Mouse (Mus musculus): ENCODE data around the gene Cd209e. TPM values are rescaled to one million over a fixed set of nuclear protein-coding genes. Genes with fewer than 3 reads are reported as not detected.
"Not testable (repeated sequence)": the region's sequence is repeated elsewhere in the genome, so short reads cannot be mapped to it uniquely, and the experiment has no call there.

The Cd209e gene
- total RNA-seq (2014; fragmentation: Nextera tagmentation) (not detected in 2 replicates), total RNA-seq (2017) (not detected in 2 replicates)

DNA sequence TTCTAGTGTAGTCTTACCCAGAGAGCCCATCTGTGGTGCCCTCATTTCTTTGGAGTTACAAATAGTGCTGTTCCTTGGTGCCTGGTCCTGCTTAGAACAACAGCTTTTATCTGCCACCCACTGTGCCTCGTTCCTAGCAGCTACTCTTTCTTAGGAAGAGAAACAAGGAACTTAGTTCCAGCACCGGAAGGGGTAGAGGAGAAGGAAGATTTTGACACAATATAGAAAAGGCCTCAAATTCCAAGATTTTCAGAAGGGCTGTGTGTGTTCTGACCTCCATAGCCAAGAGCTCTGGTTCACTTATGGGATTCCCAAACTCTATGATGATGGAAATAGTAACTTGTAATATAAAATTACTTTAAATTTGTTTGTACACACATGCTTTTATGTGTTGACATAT is at the start of gene Cd209e:
TSS of gene Cd209e (minus strand) at position 101 of the 400 bp plus-strand sequence.
- ATAC-seq (replicated peaks; ENCODE audit: low FRiP score, low TSS enrichment, poor library complexity, severe bottlenecking) = no peak

DNA sequence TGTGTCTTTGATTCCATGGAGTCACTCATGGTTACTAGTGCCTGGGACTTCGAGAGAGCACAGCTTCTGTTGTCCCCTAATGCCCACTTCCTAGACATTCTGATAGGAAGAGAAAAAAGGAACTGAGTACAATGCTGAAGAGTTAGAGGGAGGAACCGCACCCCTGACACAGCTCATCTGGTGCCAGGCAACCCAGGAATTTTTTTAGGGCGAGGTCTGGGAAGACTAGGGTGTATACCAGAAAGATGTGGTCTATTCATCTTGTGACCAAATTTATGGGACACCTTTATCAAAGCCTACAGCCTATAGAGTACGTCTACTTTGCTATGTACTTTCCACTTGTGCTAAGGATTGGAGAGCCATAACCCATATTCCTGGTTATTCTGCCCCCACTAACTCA is 24.3 kb upstream of the Cd209e start, which contains the start of gene Cd209d:
TSS of gene Cd209d (minus strand) at position 101 of the 400 bp plus-strand sequence.
- no peak for ATAC-seq (replicated peaks; ENCODE audit: low FRiP score, low TSS enrichment, poor library complexity, severe bottlenecking)

DNA sequence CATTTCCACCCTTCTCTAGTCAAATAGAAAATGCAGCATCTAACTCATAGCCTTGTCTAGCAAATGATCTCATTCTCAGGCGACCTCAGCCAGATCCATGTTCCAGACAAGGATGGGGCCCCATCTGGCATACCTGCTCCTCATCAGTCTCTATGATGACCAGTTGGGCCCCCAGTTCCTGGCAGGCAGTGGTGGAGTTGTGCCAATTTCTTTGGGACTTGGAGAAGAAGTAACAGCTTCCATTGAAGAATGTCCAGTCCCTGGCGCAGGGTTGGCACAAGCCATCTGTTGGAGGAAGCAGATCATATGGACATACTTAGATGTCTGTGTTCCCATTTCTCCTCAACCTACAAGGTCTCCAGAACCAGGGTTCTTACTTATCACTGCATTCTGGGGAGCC is 22.0 kb upstream of the Cd209e start:
- ATAC-seq (replicated peaks; ENCODE audit: low FRiP score, low TSS enrichment, poor library complexity, severe bottlenecking) = no peak

DNA sequence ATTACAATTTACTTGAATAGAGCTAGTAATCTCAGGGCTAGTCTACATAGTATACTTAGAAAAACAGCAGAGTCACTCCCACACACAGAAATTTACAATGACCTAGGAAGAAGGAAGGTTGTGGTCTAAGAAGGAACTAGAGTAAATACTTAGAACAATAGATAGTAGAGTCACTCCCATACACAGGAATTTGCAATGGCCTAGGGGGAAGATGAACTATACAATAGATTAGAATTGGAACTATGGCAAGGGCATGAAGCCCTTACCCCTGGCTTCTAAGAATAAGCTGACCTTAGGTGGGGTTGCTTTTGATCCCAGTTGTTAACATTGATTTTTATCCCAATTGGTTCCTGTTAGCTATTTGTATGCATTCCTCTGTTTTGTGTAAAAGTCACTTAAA is 8.6 kb upstream of the Cd209e start:
- ATAC-seq (replicated peaks; ENCODE audit: low FRiP score, low TSS enrichment, poor library complexity, severe bottlenecking) = not testable (repeated sequence)

DNA sequence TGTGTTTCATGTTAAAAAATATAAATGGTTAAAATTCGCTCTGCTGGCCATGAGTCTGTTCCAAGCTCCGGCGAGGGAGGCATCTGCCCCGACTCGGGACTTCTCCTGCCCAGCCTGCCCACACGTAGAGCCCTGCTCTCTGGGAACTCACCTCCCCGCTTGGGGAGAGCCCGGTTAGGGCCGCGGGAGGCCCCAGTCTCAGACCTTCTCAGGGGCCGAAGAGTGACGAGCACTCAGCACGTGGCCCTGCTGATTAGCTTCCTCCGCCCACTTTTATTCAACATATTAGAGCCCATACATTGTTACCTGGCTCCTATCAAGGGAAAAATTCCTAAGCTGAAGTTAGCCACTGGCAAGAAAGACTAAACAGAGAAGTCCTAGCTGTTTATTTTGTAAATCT is 51.0 kb downstream of the Cd209e start:
- ATAC-seq (replicated peaks; ENCODE audit: low FRiP score, low TSS enrichment, poor library complexity, severe bottlenecking) = no peak

Other genes with a start within 250 kb of the Cd209e start
- 45.6 and 55.5 TPM in 2 replicates for gene Xab2, start 233.0 kb downstream of the Cd209e start, total RNA-seq (2014; fragmentation: Nextera tagmentation)
- gene Xab2, start 233.0 kb downstream of the Cd209e start, total RNA-seq (2017) = 44.9 and 53.9 TPM in 2 replicates
- gene Pet100, start 232.8 kb downstream of the Cd209e start, total RNA-seq (2014; fragmentation: Nextera tagmentation) = 59.9 and 94.7 TPM in 2 replicates
- gene Pet100, start 232.8 kb downstream of the Cd209e start, total RNA-seq (2017) = 152 and 217 TPM in 2 replicates
- not detected in 2 replicates for gene Pcp2, start 228.8 kb downstream of the Cd209e start, total RNA-seq (2014; fragmentation: Nextera tagmentation)
- not detected in 2 replicates for gene Pcp2, start 228.8 kb downstream of the Cd209e start, total RNA-seq (2017)
- gene Stxbp2, start 223.4 kb downstream of the Cd209e start, total RNA-seq (2014; fragmentation: Nextera tagmentation) = 141 and 196 TPM in 2 replicates
- 49.2 and 49.8 TPM in 2 replicates for gene Stxbp2, start 223.4 kb downstream of the Cd209e start, total RNA-seq (2017)
- not detected in 2 replicates for gene Retn, start 198.5 kb downstream of the Cd209e start, total RNA-seq (2014; fragmentation: Nextera tagmentation)
- not detected in 2 replicates for gene Retn, start 198.5 kb downstream of the Cd209e start, total RNA-seq (2017)
- 2.7 TPM in 1 of 2 replicates, not detected in the other for gene Mcemp1, start 188.6 kb downstream of the Cd209e start, total RNA-seq (2014; fragmentation: Nextera tagmentation)
- not detected in 2 replicates for gene Mcemp1, start 188.6 kb downstream of the Cd209e start, total RNA-seq (2017)
- 4.7 TPM in 1 of 2 replicates, not detected in the other for gene Fcor, start 181.9 kb downstream of the Cd209e start, total RNA-seq (2014; fragmentation: Nextera tagmentation)
- 19.2 TPM in 1 of 2 replicates, not detected in the other for gene Fcor, start 181.9 kb downstream of the Cd209e start, total RNA-seq (2017)
- 14.3 and 16.1 TPM in 2 replicates for gene Trappc5, start 178.0 kb downstream of the Cd209e start, total RNA-seq (2014; fragmentation: Nextera tagmentation)
- 22.2 and 31.3 TPM in 2 replicates for gene Trappc5, start 178.0 kb downstream of the Cd209e start, total RNA-seq (2017)
- gene Fcer2a, start 160.1 kb downstream of the Cd209e start, total RNA-seq (2014; fragmentation: Nextera tagmentation) = not detected in 2 replicates
- 0.38 TPM in 1 of 2 replicates, not detected in the other for gene Fcer2a, start 160.1 kb downstream of the Cd209e start, total RNA-seq (2017)
- gene Clec4g, start 133.7 kb downstream of the Cd209e start, total RNA-seq (2014; fragmentation: Nextera tagmentation) = not detected in 2 replicates
- gene Clec4g, start 133.7 kb downstream of the Cd209e start, total RNA-seq (2017) = not detected in 2 replicates
- not detected in 2 replicates for gene Cd209a, start 105.3 kb downstream of the Cd209e start, total RNA-seq (2014; fragmentation: Nextera tagmentation)
- 0.19 TPM in 1 of 2 replicates, not detected in the other for gene Cd209a, start 105.3 kb downstream of the Cd209e start, total RNA-seq (2017)
- gene Cd209d, start 24.2 kb upstream of the Cd209e start, total RNA-seq (2014; fragmentation: Nextera tagmentation) = not detected in 2 replicates
- not detected in 2 replicates for gene Cd209d, start 24.2 kb upstream of the Cd209e start, total RNA-seq (2017)
- not detected in 2 replicates for gene Cd209b, start 72.5 kb upstream of the Cd209e start, total RNA-seq (2014; fragmentation: Nextera tagmentation)
- not detected in 2 replicates for gene Cd209b, start 72.5 kb upstream of the Cd209e start, total RNA-seq (2017)
- gene Cd209c, start 100.4 kb upstream of the Cd209e start, total RNA-seq (2014; fragmentation: Nextera tagmentation) = not detected in 2 replicates
- gene Cd209c, start 100.4 kb upstream of the Cd209e start, total RNA-seq (2017) = not detected in 2 replicates